Mouse (Mus musculus) mouse embryonic stem cell (cell line): ENCODE measurements around the gene Ccser2.
"Not testable (repeated sequence)": the region's sequence is repeated elsewhere in the genome, so short reads cannot be mapped to it uniquely, and the experiment has no call there.

Experiments
- in situ Hi-C, 2 experiments: fragments of 300-500 bp; cut with MboI; formaldehyde crosslinking; loops; 1 replicate in 1 of 2; 3 replicates in 1 of 2; pipeline ENCODE4 v1.14.3; 2019 to 2020; ENCODE audit warnings: low sequenced_read_pairs in 2 of 2, low pct_unique_long_range_greater_than_20kb in 1 of 2, mixed read lengths in 1 of 2; ENCODE audit not compliant: unreplicated experiment in 1 of 2

Gene Ccser2

GRCm38 (mm10) chr14:36968628-36969147 is at the start of gene Ccser2:
TSS of gene Ccser2 (minus strand) at chr14:36968777.
- in situ Hi-C loops, result no loop called here

DNA sequence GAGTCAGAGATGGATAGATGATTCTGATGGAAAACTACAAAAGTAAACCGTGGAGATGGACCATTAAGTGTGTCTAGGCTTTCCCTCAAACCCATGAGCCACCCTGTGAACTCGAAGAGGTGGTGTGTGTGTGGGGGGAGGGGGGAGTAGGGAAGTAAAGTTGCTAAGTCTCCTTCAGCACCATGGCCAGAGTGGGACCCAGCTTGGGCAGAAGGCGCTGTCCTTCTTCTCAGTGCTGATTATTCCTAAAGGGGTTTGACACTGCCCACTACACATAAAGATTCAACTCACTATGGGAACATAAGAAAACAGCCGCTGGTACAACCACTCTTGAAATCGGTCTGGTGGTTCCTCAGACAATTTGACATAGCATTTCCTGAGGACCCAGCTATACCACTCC is 47.3 kb upstream of the Ccser2 start:
- in situ Hi-C loops, result no loop called here

DNA sequence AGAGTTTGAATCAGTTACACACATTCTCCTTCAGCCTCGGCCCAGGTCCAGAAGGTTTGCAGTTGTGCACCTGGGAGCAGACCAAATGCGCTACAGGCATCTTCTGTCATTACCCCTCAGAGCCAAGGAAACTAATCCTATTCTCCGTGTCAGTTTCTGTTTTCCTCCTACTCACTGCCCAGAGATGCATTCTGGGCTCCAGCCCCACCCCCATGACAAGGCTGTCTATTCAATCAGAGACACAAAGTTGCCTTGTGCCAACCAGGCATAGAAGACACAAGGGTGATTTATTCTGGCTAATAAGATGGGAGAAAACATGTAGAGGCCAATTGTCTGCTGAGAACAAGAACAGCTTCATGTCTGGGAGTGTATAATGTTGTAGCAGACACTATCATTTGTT is 45.1 kb upstream of the Ccser2 start:
- in situ Hi-C loops, result no loop called here

- in situ Hi-C loops, result no loop called here
Observed at GRCm38 (mm10) chr14:37009686-37010085, 41.1 kb upstream of the Ccser2 start.

- in situ Hi-C loops, result no loop called here
Observed at GRCm38 (mm10) chr14:37006489-37006888, 37.9 kb upstream of the Ccser2 start.

GRCm38 (mm10) chr14:37005865-37006264 is 37.3 kb upstream of the Ccser2 start:
- in situ Hi-C loops, result no loop called here

GRCm38 (mm10) chr14:37003431-37004095 is 35.0 kb upstream of the Ccser2 start:
- in situ Hi-C loops, result no loop called here

DNA sequence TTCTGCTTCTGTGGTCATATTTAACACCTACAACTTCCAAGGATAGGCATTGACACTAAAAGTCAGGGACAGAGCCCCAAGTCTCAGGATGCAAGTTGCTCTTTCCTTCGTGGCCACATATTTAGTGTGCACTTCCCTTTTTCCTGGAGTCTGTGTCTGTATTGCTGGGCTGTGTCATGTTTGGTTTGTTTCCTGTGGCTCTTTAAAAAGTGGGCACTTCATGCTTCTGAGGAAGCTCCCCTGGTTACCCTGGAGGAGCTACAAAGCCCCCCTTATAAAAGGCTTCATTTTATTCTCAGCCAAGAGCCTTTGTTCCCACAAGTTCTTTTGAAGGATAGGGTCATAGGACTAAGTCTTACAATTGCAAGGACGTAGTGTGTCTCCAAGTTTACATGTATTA is 34.3 kb upstream of the Ccser2 start:
- in situ Hi-C loops, result no loop called here

GRCm38 (mm10) chr14:37000780-37001179 is 32.2 kb upstream of the Ccser2 start:
- in situ Hi-C loops, result not testable (repeated sequence)

DNA sequence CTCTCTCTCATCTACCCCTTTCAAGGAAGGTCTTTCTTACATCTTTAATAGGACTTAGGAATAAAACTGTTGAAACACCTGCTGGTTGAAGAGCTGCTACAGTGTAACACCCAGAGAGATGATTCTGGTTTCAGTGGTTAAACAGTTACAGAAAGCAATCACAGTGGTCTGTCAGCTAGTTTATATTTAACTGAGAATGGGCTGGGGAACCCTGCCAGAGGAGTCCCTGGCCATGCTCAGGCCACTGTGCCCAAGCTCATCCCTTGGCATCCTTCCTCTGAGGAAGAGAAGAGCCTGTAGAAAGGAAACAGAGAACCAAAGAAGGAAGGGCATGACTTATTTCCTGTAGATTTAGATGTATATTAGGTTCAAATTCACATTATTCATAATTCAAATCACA is 21.2 kb upstream of the Ccser2 start:
- in situ Hi-C loops, result no loop called here

GRCm38 (mm10) chr14:36985693-36986092 is 17.1 kb upstream of the Ccser2 start:
- in situ Hi-C loops, result no loop called here

DNA sequence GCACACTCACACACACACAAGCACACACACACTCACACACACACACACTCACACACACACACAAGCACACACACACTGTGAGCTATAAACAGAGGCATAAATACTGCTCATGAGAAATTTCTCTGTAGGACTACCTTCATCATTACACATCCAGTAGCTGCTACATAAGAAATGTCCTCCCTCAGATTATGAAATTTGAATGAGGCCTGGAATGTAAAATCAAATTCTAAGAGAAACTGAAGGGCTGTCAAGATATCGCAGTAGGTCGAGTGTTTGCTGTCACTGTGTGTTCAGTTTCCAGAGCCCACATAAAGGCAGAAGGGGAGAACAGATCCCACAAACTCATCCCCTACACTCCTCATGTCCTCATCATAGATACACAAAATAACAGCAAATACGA is 6.4 kb upstream of the Ccser2 start:
- in situ Hi-C loops, result no loop called here

DNA sequence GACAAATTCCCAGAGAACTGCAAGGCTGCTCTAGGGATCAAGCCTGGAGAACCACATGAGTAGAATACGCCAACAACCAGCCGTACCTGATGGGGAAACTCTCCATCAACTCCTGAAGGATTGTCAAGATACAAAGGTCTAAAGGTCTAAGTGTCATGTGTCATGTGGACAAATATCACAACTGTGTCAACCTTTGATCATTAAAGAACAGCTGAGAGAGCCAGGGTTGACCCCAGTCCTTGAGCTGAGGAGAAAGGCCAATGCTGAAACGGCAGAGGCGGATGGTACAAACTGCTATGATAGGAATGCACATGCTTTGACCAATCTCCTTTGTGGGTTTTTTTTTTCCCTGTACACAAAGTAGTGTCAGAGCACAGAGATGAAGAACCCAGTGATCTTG is 2.6 kb upstream of the Ccser2 start:
- in situ Hi-C loops, result no loop called here

GRCm38 (mm10) chr14:36969861-36970420 is 1.4 kb upstream of the Ccser2 start:
- in situ Hi-C loops, result no loop called here

GRCm38 (mm10) chr14:36968076-36968627 is 425 bp downstream of the Ccser2 start:
- in situ Hi-C loops, result no loop called here

DNA sequence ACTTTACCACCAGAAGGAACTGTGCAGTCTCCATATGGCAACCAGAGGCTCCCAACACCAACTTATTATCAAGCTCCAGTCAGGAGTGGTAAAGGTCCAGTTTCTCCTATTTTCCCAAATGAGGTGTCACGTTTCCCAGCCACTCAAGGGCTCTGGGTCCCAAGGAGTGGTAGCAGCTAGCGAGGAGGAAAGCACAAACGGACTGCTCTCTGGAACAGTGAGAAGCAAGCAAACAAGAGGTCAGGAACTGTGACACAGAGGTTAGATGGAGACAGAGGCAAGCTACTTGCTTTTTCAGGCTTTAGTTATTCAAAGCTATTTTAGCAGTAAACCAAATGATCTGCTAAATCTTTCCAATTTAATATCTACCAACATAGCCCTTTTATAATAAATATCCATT is 3.2 kb downstream of the Ccser2 start:
- in situ Hi-C loops, result no loop called here

DNA sequence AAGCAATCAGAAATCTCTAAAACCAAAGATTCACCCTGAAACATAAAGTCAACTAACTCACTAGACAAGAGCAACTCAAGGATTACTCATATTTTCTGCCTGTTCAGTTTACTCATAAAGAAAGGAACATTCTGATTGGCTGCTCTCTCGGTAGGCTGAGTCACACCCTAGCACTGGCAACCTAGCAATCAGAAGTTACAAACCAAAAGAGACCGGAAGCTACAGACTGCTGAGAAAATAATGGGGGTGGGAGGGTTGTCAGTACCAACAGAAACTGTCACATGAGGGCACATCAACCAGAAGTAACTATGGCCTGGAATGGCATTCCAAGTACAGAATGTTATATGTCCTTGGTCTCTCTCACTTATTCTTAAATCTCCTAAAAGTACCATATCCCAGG is 6.1 kb downstream of the Ccser2 start:
- in situ Hi-C loops, result no loop called here

GRCm38 (mm10) chr14:36957719-36958118 is 10.9 kb downstream of the Ccser2 start:
- in situ Hi-C loops, result no loop called here

DNA sequence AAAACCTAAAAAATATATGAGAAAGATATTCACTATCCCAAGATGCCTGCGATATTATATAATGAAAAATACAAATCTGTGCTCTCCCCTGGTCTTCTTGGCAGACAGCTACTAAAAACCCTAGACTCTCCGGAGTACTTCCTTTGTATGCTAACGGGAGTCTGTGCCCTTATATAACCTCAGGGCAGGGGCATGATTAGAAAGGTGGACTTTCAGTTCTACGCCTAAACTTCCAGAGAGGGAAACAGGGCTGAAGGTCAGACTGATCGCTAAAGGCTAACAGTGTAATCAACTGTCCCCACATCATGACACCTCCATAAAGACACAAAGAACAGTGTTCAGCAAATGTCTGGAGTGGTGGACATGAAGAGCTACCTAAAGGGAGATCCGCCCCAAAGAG is 11.3 kb downstream of the Ccser2 start:
- in situ Hi-C loops, result no loop called here

- in situ Hi-C loops, result no loop called here
Observed at GRCm38 (mm10) chr14:36956717-36957116, 11.9 kb downstream of the Ccser2 start.
